Mouse (Mus musculus): ENCODE data around the gene Nsun3.
A peak's percentile ranks its signal among the peaks of the same experiment; 100 is the strongest.

Gene Nsun3

GRCm38 (mm10) chr16:62786621-62787331 is at the start of gene Nsun3:
Gene Nsun3, minus strand, starts transcription at chr16:62786818.
- peak; percentile 99 for DNase-seq (ENCODE audit: low spot score)

- no peak for DNase-seq (ENCODE audit: low spot score)
Observed at GRCm38 (mm10) chr16:62834016-62834735, 47.6 kb upstream of the Nsun3 start.

- peak; percentile 55 for DNase-seq (ENCODE audit: low spot score)
Observed at GRCm38 (mm10) chr16:62832481-62832880, 45.9 kb upstream of the Nsun3 start.

GRCm38 (mm10) chr16:62832027-62832426 is 45.4 kb upstream of the Nsun3 start:
- no peak for DNase-seq (ENCODE audit: low spot score)

GRCm38 (mm10) chr16:62826156-62827001 is 39.8 kb upstream of the Nsun3 start:
- peak; percentile 77 for DNase-seq (ENCODE audit: low spot score)

GRCm38 (mm10) chr16:62822472-62822871 is 35.9 kb upstream of the Nsun3 start:
- no peak for DNase-seq (ENCODE audit: low spot score)

GRCm38 (mm10) chr16:62814491-62814890 is 27.9 kb upstream of the Nsun3 start, which contains the start of gene Stx19:
Gene Stx19, plus strand, starts transcription at chr16:62814676.
- DNase-seq (ENCODE audit: low spot score) = no peak

- no peak for DNase-seq (ENCODE audit: low spot score)
Observed at GRCm38 (mm10) chr16:62813790-62814189, 27.2 kb upstream of the Nsun3 start.

- DNase-seq (ENCODE audit: low spot score) = no peak
Observed at GRCm38 (mm10) chr16:62810855-62811254, 24.2 kb upstream of the Nsun3 start.

- DNase-seq (ENCODE audit: low spot score) = no peak
Observed at GRCm38 (mm10) chr16:62807249-62807979, 20.8 kb upstream of the Nsun3 start.

- no peak for DNase-seq (ENCODE audit: low spot score)
Observed at GRCm38 (mm10) chr16:62804621-62805020, 18.0 kb upstream of the Nsun3 start.

- no peak for DNase-seq (ENCODE audit: low spot score)
Observed at GRCm38 (mm10) chr16:62799839-62800238, 13.2 kb upstream of the Nsun3 start.

- no peak for DNase-seq (ENCODE audit: low spot score)
Observed at GRCm38 (mm10) chr16:62799426-62799825, 12.8 kb upstream of the Nsun3 start.

GRCm38 (mm10) chr16:62798808-62799207 is 12.2 kb upstream of the Nsun3 start:
- no peak for DNase-seq (ENCODE audit: low spot score)

- DNase-seq (ENCODE audit: low spot score) = no peak
Observed at GRCm38 (mm10) chr16:62796608-62797007, 10.0 kb upstream of the Nsun3 start.

- DNase-seq (ENCODE audit: low spot score) = peak; percentile 35
Observed at GRCm38 (mm10) chr16:62782229-62782628, 4.4 kb downstream of the Nsun3 start.

- no peak for DNase-seq (ENCODE audit: low spot score)
Observed at GRCm38 (mm10) chr16:62778282-62778681, 8.3 kb downstream of the Nsun3 start.

- DNase-seq (ENCODE audit: low spot score) = no peak
Observed at GRCm38 (mm10) chr16:62776034-62776433, 10.6 kb downstream of the Nsun3 start.

- no peak for DNase-seq (ENCODE audit: low spot score)
Observed at GRCm38 (mm10) chr16:62773462-62773861, 13.2 kb downstream of the Nsun3 start.

- DNase-seq (ENCODE audit: low spot score) = peak; percentile 72
Observed at GRCm38 (mm10) chr16:62758340-62758739, 28.3 kb downstream of the Nsun3 start.

- no peak for DNase-seq (ENCODE audit: low spot score)
Observed at GRCm38 (mm10) chr16:62755307-62755706, 31.3 kb downstream of the Nsun3 start.

- DNase-seq (ENCODE audit: low spot score) = no peak
Observed at GRCm38 (mm10) chr16:62753597-62753996, 33.0 kb downstream of the Nsun3 start.

Data from adipocyte (in vitro differentiated cells).